Mouse (Mus musculus): Measurements from ENCODE around the gene Cybc1. TPM values are rescaled to one million over a fixed set of nuclear protein-coding genes. Genes with fewer than 3 reads are reported as not detected.

Gene Cybc1
- polyA plus RNA-seq, 1 experiment from 2014 or later, result 36.9 TPM

DNA sequence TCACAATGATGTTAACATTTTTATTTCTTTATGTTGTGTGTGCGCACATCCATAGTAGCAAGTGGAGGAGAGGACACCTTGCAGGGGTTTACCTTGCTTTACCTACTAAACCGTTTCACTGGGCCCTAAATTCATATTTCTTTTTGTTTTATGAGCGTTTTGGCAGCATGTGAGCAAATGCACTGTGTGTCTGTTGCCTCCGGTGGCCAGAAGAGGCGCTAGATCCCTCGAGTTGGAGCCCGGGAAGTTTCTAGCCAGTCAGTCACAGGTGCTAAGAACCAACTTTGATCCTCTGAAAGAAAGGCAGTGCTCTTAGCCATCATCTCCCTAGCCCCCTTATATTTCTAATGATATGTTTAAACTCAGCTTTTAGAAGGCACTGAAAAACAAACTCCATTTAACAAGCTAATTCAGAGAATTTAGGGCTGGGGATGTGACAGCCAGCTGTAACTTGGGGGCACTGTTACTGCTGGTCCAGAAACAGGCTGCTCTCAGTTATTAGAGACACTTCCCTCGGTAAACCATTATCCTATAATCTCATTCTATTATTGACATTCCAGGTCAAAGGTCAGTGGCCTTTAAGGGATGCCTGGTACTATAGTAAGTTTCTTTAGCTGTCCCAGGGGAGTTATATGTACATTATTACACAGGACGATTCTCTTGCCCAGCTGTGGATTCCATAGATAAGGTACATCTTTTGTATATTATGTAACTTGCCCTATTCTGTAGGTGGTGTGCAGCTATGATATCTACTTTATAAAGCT lies 6.5 kb upstream of the Cybc1 start:
- H3K4me1 ChIP-seq (replicated peaks), result peaks cover 33% of the 10 kb centered on the region
- no peak overlapping the region for H3K9ac ChIP-seq
- peak overlapping the region; percentile 59 for H3K4me2 ChIP-seq
- peaks cover 12% of the 10 kb centered on the region; the same call in 1 of the 2 replicates for H3K36me3 ChIP-seq
- no peak for ATAC-seq (ENCODE audit: low FRiP score, low read depth)
- WGBS, result 26% methylated on average over 9 of the region's 9 CpGs
- H3K27ac ChIP-seq (replicated peaks), result peak overlapping the region; percentile 100
- H3K4me3 ChIP-seq, result peak overlapping the region; percentile 81; the same call in 1 of the 2 replicates
- H3K27me3 ChIP-seq, result no peaks in the 10 kb centered on the region
- no peaks in the 10 kb centered on the region for H3K9me3 ChIP-seq

DNA sequence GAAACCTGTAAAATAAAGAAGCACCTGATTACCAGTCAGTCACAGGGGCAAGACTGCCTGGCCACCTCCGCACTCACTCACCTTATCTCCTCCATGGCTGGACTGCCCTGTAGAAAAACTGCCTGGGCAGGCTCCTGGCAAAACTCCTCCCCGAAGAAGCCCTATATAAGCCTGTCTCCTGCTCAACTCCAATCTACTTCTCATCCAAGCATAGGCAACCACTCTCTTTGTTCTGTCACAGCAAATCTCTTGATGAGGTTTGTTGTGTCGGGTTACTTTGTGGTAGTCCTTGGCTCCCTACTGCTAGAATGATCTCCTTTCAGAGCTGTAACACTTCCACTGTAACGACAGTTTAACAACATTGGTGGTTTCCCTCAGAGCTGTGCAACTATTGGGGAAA lies 3.6 kb upstream of the Cybc1 start:
- H3K9ac ChIP-seq, result no peak overlapping the region
- H3K36me3 ChIP-seq, result no peaks in the 10 kb centered on the region
- no peak overlapping the region for H3K4me3 ChIP-seq
- H3K4me1 ChIP-seq (replicated peaks), result peaks cover 23% of the 10 kb centered on the region
- H3K27ac ChIP-seq (replicated peaks), result no peak overlapping the region
- no peak for ATAC-seq (ENCODE audit: low FRiP score, low read depth)
- 46% methylated on average over 4 of the region's 4 CpGs for WGBS
- H3K27me3 ChIP-seq, result no peaks in the 10 kb centered on the region
- H3K4me2 ChIP-seq, result no peak overlapping the region
- H3K9me3 ChIP-seq, result no peaks in the 10 kb centered on the region

DNA sequence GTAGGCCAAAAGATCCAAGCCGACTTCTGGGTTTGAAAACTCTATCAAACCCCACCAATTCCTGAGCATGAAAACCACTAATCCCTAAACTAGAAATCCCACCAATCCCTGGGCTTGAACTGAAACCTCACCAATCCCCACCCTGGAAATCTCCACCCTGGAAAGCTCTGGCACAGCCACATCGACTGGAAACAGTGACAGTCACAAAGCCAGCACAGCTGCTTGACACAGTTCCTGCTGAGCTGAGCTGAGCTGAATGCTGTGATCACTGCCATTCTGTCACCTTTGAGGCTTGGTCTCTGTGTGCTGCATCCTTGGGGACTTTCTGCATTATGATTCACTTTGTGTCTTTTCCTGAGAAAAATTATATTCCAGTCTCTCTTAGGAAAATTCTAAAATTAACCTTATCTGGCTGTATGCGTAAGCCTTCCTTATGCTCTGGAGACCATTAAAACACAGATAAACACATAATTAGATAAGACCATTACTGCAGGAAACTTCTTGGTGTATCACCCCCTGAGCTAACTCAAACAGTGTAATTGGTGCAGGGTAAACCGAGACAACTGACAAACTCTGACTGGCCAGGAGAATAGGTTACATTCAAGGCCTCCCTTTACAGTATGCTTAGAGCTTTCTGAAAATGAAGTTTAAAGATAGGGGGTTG lies 2.6 kb upstream of the Cybc1 start:
- peaks cover 31% of the 10 kb centered on the region for H3K4me1 ChIP-seq (replicated peaks)
- H3K9me3 ChIP-seq, result no peaks in the 10 kb centered on the region
- H3K36me3 ChIP-seq, result peaks cover 3% of the 10 kb centered on the region; the same call in 1 of the 2 replicates
- no peaks in the 10 kb centered on the region for H3K27me3 ChIP-seq
- no peak overlapping the region for H3K27ac ChIP-seq (replicated peaks)
- H3K4me3 ChIP-seq, result no peak overlapping the region
- whole genome bisulfite sequencing, result 58% methylated on average over 4 of the region's 4 CpGs
- no peak for ATAC-seq (ENCODE audit: low FRiP score, low read depth)
- no peak overlapping the region for H3K4me2 ChIP-seq
- no peak overlapping the region for H3K9ac ChIP-seq

DNA sequence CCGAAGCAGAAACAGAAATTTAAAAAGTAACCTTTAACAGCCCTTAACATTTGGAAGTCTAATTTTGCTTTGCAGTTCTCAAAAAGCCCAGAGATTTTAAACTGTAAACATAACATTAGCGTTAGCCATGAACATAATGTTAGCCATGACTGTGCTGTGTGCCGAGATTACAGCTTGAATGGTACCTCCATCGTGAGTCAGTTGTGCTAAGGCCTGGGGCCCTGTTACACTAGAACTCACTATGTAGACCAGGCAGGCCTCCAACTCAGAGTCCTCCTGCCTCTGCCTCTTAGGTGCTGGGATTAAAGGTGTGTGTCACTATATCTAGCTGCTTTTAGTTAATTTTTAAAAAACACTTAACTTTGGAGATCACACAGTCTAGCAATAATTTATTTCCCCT lies 2.1 kb upstream of the Cybc1 start:
- Histone ChIP-seq H3K9me3 (no peaks in the 10 kb centered on the region), H3K27me3 (no peaks in the 10 kb centered on the region), H3K9ac (no peak overlapping the region), H3K27ac (replicated peaks) (no peak overlapping the region), H3K4me2 (no peak overlapping the region), H3K4me1 (replicated peaks) (peaks cover 30% of the 10 kb centered on the region), H3K4me3 (no peak overlapping the region), H3K36me3 (peaks cover 4% of the 10 kb centered on the region; the same call in 1 of the 2 replicates)
- WGBS, result 82% methylated on average over 4 of the region's 4 CpGs
- ATAC-seq (ENCODE audit: low FRiP score, low read depth), result no peak

DNA sequence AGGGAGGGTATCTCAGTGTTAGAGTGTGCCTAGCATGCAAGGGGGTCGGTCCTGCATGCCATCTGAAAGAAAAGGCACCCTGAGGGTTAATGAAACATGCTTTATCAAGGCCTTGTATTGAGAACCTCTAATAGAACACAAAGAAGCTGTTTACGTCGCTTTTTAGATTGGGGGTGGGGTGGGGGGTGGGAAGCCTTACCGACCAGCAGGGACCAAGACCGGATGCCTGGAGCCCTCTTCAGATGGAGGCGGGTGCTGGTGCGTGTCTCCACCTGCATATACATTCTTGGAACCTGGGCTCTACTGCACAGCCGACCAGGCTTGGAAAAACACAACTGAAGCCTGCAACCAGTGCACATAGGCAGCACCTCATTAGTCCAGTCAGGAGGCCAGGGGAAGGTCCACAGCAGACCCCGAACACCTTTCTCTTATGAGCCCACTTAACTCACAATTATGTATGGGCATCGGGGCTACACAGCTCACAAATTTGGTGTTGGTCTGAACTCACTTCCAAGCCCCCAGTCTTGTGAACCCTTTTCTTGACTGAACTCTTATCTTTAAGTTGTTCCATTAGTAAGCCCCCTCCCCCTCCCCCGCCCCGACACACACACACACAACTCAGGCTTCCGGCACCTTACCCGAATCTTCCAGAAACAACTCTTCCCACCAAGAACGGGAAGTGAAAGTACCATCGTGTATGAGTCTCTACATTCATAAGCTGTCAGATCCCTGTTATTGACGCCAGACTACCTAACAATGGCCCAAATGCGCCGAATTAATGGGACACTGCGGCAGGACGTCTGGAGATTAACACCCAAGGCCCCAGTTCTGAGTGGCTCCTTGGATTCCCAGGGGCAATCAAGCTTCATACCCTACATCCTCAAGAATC lies 749 bp downstream of the Cybc1 start:
- no peaks in the 10 kb centered on the region for H3K9me3 ChIP-seq
- peak; percentile 8 for ATAC-seq (ENCODE audit: low FRiP score, low read depth)
- 23% methylated on average over 21 of the region's 21 CpGs for WGBS
- peak overlapping the region; percentile 80 for H3K27ac ChIP-seq (replicated peaks)
- peak overlapping the region; percentile 70 for H3K9ac ChIP-seq
- peaks cover 26% of the 10 kb centered on the region for H3K36me3 ChIP-seq
- H3K4me3 ChIP-seq, result peak overlapping the region; percentile 81
- no peaks in the 10 kb centered on the region for H3K27me3 ChIP-seq
- peak overlapping the region; percentile 84 for H3K4me2 ChIP-seq
- peaks cover 24% of the 10 kb centered on the region for H3K4me1 ChIP-seq (replicated peaks)

DNA sequence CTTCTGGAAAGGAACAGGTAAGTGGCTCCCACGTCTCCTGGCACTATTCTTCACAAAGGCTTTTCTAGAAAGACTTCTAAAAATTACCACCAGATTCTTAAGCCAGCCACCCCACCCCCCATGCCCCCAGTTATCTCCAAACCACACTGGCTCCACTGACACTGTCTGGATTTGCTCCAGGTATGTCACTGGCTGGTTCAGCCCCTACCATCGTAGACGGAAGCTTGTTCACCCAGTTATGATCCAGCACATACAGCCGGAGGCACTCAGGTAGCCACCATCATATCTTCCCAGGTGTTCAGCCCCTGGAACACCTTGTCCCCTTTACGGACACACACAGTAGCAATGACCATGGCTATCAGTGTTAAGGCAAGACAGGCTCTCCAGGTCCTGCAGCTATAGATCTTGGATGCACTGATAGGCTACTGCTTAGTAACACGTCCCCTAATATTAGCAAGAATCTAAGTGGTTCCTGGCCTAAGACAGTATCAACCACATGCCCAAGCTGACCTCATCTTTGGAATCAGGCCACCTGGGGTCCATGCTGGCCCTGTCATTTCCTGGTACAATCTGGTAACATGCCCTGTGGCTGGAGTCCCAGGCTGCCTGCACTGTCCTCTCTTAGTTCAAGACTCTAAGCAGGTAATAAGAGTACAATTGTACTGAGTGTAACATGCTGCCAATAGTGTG lies 7.7 kb downstream of the Cybc1 start:
- H3K27me3 ChIP-seq, result no peaks in the 10 kb centered on the region
- peaks cover 59% of the 10 kb centered on the region for H3K36me3 ChIP-seq
- no peak overlapping the region for H3K4me2 ChIP-seq
- H3K4me3 ChIP-seq, result no peak overlapping the region
- H3K27ac ChIP-seq (replicated peaks), result no peak overlapping the region
- WGBS, result 94% methylated on average over 6 of the region's 6 CpGs
- H3K4me1 ChIP-seq (replicated peaks), result no peaks in the 10 kb centered on the region
- H3K9me3 ChIP-seq, result no peaks in the 10 kb centered on the region
- H3K9ac ChIP-seq, result no peak overlapping the region
- ATAC-seq (ENCODE audit: low FRiP score, low read depth), result no peak

DNA sequence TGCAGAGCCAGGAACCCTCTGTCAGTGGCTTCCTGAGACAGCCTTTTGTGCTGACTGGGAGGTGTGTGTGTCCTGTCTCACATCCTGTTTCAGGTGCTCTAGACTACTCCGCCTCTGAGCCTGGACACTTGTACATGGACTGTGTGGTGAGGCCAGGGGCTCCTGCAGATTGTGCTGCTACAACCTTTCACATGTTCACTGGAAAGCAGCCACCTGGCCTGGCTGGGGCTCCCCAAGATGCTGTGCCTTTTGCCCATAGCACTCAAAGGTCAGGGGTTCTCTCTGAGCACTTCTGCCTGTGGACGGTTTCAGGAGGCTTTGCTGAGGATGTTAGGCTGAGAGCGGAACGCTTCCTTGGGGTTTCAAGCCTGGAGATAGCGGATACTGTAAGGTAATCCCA lies 8.4 kb downstream of the Cybc1 start:
- no peak for ATAC-seq (ENCODE audit: low FRiP score, low read depth)
- Histone ChIP-seq H3K9me3 (no peaks in the 10 kb centered on the region), H3K4me3 (no peak overlapping the region), H3K36me3 (peaks cover 58% of the 10 kb centered on the region), H3K27ac (replicated peaks) (no peak overlapping the region), H3K9ac (no peak overlapping the region), H3K27me3 (no peaks in the 10 kb centered on the region), H3K4me1 (replicated peaks) (no peaks in the 10 kb centered on the region), H3K4me2 (no peak overlapping the region)
- WGBS, result 89% methylated on average over 5 of the region's 5 CpGs

DNA sequence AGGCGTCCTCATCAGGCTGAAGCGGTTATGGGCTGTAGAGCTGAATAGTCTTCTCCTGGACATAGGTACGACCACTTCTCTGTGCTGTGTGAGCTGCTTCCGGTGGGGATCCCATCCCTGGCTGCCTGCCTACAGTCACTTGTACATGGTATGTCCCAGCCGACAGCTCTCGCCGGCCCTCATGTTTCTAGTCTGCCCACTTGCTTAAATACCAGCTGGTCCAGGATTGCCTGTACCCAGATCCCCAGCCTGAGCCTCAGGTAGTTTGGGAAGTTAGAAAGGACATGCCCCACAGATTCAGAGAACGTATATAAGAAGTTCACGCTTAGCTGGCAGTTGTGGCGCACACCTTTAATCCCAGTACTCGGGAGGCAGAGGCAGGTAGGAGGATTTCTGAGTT lies 9.3 kb downstream of the Cybc1 start:
- peaks cover 48% of the 10 kb centered on the region for H3K36me3 ChIP-seq
- 91% methylated on average over 11 of the region's 11 CpGs for WGBS
- no peak for ATAC-seq (ENCODE audit: low FRiP score, low read depth)

DNA sequence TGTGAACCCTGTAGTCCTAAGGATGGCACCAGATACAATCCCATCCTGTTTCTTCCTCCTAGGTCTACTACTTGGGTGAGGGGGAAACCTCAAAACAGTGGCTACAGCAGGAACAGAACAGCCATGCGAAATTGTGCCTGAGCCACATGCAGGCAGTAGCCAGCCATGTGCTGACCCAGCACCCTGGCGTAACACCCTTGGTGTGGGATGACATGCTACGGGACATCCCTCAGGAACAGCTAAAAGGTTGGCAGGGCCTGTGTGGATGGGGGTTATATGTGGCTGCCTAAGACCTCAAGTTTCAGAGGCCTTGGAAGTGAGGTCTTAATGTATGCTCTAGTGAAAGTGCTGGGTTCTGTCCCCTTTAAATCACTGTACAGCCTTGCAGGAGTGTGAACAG lies 12.3 kb downstream of the Cybc1 start:
- Histone ChIP-seq H3K27ac (replicated peaks) (no peak overlapping the region), H3K4me2 (no peak overlapping the region), H3K27me3 (no peaks in the 10 kb centered on the region), H3K4me3 (no peak overlapping the region), H3K36me3 (peaks cover 35% of the 10 kb centered on the region), H3K4me1 (replicated peaks) (no peaks in the 10 kb centered on the region), H3K9ac (no peak overlapping the region), H3K9me3 (no peaks in the 10 kb centered on the region)
- no peak for ATAC-seq (ENCODE audit: low FRiP score, low read depth)
- 99% methylated on average over 3 of the region's 3 CpGs for WGBS

More for the DNA sequence above, 9.3 kb downstream of the Cybc1 start:
- Histone ChIP-seq H3K9ac (no peak overlapping the region), H3K4me3 (no peak overlapping the region), H3K27ac (replicated peaks) (no peak overlapping the region), H3K9me3 (no peaks in the 10 kb centered on the region), H3K4me2 (no peak overlapping the region), H3K27me3 (no peaks in the 10 kb centered on the region), H3K4me1 (replicated peaks) (no peaks in the 10 kb centered on the region)

DNA sequence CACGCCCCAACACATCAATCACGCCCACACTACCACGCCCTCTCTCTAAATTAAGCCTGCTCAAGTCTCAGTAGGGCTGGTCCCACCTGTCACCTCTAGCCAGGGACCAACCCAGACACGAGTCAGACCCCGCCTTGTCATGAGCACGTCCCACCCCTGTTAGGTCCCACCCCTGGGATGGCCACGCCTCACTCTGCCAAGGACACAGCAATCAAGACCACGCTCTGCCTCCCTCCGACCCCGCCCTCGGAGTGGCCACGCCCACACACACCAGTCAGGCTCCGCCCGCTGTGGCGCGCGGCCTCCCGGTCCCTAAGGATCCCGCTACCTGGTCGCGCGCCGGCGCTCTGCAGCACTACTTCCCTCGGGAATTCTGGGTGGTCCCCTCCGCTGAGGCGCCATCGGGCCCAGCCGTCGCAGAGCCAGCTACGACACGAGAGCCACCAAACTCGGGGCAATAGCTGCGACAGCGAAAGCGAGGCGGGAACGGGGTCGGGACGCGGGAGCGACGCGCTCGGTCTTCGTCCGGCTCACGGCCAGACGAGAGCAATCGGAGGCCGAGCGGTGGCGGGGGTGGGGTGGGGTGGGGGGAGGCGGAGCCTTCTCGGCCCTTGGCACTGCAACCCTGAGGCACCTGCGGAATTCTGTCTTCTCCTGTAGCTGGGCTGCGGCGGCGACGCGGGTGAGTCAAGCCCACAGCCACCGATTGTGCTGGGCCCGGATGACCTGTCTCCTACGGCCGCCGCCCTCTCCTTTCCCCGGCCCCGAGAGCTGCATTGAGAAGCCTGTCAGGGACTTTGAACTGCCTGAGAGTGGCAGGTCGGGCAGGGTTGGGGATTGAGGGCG lies 24.7 kb downstream of the Cybc1 start, which contains the start of the genes Hexdc and Ogfod3:
Gene Hexdc, plus strand, starts transcription at position 273 of the 846 bp plus-strand sequence.
Gene Ogfod3, minus strand, starts transcription at position 551 of the 846 bp plus-strand sequence.
- H3K27me3 ChIP-seq, result no peaks in the 10 kb centered on the region
- H3K27ac ChIP-seq (replicated peaks), result peak within 1 kb of the TSS; percentile 94
- H3K36me3 ChIP-seq, result peaks cover 3% of the 10 kb centered on the region; the same call in 1 of the 2 replicates
- peak within 1 kb of the TSS; percentile 73 for H3K4me2 ChIP-seq
- H3K9me3 ChIP-seq, result no peaks in the 10 kb centered on the region
- peak within 1 kb of the TSS; percentile 83 for H3K9ac ChIP-seq
- H3K4me1 ChIP-seq (replicated peaks), result peaks cover 13% of the 10 kb centered on the region
- peak; percentile 98 for ATAC-seq (ENCODE audit: low FRiP score, low read depth)
- WGBS, result under 1% methylated on average over 70 of the region's 70 CpGs
- H3K4me3 ChIP-seq, result peak within 1 kb of the TSS; percentile 86

DNA sequence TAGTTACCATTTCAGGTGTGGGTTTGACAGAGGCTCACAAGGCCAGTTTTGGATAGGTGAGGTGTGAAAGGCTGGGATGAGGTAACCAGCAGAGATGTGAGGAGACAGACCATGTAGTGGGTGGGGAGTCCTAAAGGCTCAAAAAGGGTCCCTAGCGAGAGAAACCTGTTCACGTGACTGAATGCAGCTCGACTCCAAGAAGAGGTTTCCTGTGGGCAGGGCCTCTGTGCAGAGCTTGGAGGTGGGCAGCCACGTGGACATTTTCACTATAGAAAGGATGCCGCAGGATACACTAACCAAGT lies 25.3 kb downstream of the Cybc1 start:
- no peak for ATAC-seq (ENCODE audit: low FRiP score, low read depth)
- Histone ChIP-seq H3K27me3 (no peaks in the 10 kb centered on the region), H3K4me3 (peak overlapping the region; percentile 86), H3K4me2 (peak overlapping the region; percentile 73), H3K27ac (replicated peaks) (peak overlapping the region; percentile 94), H3K36me3 (no peaks in the 10 kb centered on the region; the same call in none of the 2 replicates), H3K4me1 (replicated peaks) (peaks cover 13% of the 10 kb centered on the region), H3K9me3 (no peaks in the 10 kb centered on the region), H3K9ac (peak overlapping the region; percentile 83)
- 1% methylated on average over 5 of the region's 5 CpGs for WGBS
